Mouse (Mus musculus): ENCODE measurements around the gene Katnal1. TPM values are rescaled to one million over a fixed set of nuclear protein-coding genes. Genes with fewer than 3 reads are reported as not detected.

Gene Katnal1
- total and polyA plus RNA-seq, 2 experiments from 2014 or later = 8.4 to 21.1 TPM

DNA sequence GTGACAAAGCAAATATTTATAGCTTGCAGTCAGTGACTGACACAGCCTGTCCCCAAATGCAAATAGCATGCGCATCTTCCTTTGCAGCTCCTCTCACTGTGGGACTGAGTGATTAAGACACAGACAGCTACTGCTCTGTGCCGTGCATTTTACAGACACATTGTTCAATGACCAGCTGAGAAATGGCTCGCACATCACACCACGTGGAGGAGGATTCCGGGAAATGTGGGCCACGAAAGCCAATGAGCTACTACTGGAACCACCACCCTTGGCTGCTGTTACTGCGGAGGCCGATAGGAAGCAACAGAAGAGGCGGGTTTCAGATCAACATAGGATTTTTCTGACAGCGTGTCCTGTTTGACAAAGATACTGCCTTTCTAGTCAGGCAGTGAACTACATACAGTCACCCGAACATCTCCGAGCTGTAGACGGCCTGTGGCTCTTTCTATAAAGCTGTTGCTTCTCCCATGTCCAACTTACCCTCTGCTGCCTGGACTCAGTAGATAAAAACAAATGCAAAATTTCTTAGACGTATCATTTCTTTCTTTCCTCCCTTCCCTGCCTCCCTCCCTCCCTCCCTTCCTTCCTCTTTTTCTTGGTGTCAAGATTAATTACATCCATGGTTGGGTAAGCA lies 31.9 kb downstream of the Katnal1 start:
- H3K4me2 ChIP-seq (ENCODE audit: low read depth, low read length) = no peak overlapping the region
- 62% methylated on average over 14 of the region's 14 CpGs for WGBS
- H3K27ac ChIP-seq (ENCODE audit: low read depth) = 0 out of 2 replicates have a peak overlapping the region, but pooled peaks have one; percentile 36
- ATAC-seq (ENCODE audit: insufficient read depth, low read depth) (peak; percentile 57; the same call in 1 of the 2 replicates), DNase-seq (ENCODE audit: low spot score) (peak; percentile 56)
- no peaks in the 10 kb centered on the region for H3K27me3 ChIP-seq (ENCODE audit: control insufficient read depth, insufficient read depth, low read length)
- TF ChIP-seq CTCF (IDR thresholded peaks at IDR 0.05; ENCODE audit: low read depth) = no peak
- no peak for TF ChIP-seq EP300 (IDR thresholded peaks at IDR 0.05; ENCODE audit: low read depth)
- peaks cover 32% of the 10 kb centered on the region for H3K36me3 ChIP-seq (replicated peaks; ENCODE audit: control insufficient read depth, insufficient read depth, low read length)
- H3K9me3 ChIP-seq (replicated peaks; ENCODE audit: control insufficient read depth, low read length) = no peaks in the 10 kb centered on the region
- H3K9ac ChIP-seq (replicated peaks; ENCODE audit: low read depth, low read length) = no peak overlapping the region
- no peaks in the 10 kb centered on the region for H3K4me1 ChIP-seq (ENCODE audit: control insufficient read depth, insufficient read depth)
- no peak overlapping the region for H3K4me3 ChIP-seq (ENCODE audit: low read depth, low read length)

DNA sequence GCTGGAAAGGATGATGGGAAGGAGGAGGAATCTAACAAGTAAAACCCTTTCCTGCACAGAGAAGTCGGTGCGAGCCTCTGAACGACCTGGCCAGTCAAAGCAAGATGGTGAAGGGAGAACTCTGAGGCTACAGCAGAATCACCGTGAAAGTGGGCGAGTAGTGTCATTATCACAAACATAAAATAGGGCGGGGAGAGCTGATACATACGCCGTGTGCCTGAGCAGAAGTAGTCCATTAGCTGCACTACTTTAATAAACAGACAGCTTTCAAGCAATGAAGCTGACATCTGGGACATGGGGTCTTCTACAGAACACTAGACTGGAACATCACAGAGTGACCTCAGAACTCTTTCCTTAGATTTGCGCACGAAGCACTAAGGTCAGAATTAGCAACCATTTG lies 32.6 kb downstream of the Katnal1 start:
- ATAC-seq (ENCODE audit: insufficient read depth, low read depth) = no peak
- H3K36me3 ChIP-seq (replicated peaks; ENCODE audit: control insufficient read depth, insufficient read depth, low read length) = peaks cover 34% of the 10 kb centered on the region
- no peaks in the 10 kb centered on the region for H3K4me1 ChIP-seq (ENCODE audit: control insufficient read depth, insufficient read depth)
- 83% methylated on average over 10 of the region's 10 CpGs for WGBS
- H3K27ac ChIP-seq (ENCODE audit: low read depth) = no peak overlapping the region
- TF ChIP-seq EP300 (IDR thresholded peaks at IDR 0.05; ENCODE audit: low read depth) = no peak
- no peak for TF ChIP-seq CTCF (IDR thresholded peaks at IDR 0.05; ENCODE audit: low read depth)
- DNase-seq (ENCODE audit: low spot score) = no peak
- H3K9me3 ChIP-seq (replicated peaks; ENCODE audit: control insufficient read depth, low read length) = no peaks in the 10 kb centered on the region
- no peak overlapping the region for H3K4me2 ChIP-seq (ENCODE audit: low read depth, low read length)
- H3K4me3 ChIP-seq (ENCODE audit: low read depth, low read length) = no peak overlapping the region
- H3K9ac ChIP-seq (replicated peaks; ENCODE audit: low read depth, low read length) = no peak overlapping the region
- H3K27me3 ChIP-seq (ENCODE audit: control insufficient read depth, insufficient read depth, low read length) = no peaks in the 10 kb centered on the region

DNA sequence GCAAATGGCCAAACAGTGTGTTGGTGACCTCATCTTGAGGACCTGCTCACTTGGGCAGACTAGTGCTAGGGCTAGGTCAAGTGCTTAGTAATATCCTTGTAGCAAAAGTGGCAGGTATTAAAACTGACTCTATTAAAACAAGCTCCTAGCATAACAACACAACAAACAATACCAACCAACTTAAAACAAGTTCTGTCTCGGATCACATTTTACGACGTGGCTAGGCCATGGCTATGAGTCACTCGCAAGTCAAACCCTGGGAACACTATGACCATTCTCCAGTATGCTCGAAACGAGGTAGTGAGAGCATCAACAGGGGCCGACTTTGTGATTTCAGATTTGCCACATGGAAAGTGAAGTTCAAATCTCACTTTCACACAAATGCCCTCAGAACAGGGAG lies 33.3 kb downstream of the Katnal1 start:
- TF ChIP-seq CTCF (IDR thresholded peaks at IDR 0.05; ENCODE audit: low read depth) = no peak
- TF ChIP-seq EP300 (IDR thresholded peaks at IDR 0.05; ENCODE audit: low read depth) = no peak
- no peak overlapping the region for H3K27ac ChIP-seq (ENCODE audit: low read depth)
- no peak for DNase-seq (ENCODE audit: low spot score)
- no peak overlapping the region for H3K4me2 ChIP-seq (ENCODE audit: low read depth, low read length)
- no peak overlapping the region for H3K9ac ChIP-seq (replicated peaks; ENCODE audit: low read depth, low read length)
- H3K9me3 ChIP-seq (replicated peaks; ENCODE audit: control insufficient read depth, low read length) = no peaks in the 10 kb centered on the region
- WGBS = 90% methylated on average over 7 of the region's 7 CpGs
- H3K27me3 ChIP-seq (ENCODE audit: control insufficient read depth, insufficient read depth, low read length) = no peaks in the 10 kb centered on the region
- H3K4me3 ChIP-seq (ENCODE audit: low read depth, low read length) = no peak overlapping the region
- no peaks in the 10 kb centered on the region for H3K4me1 ChIP-seq (ENCODE audit: control insufficient read depth, insufficient read depth)
- H3K36me3 ChIP-seq (replicated peaks; ENCODE audit: control insufficient read depth, insufficient read depth, low read length) = peaks cover 35% of the 10 kb centered on the region
- no peak for ATAC-seq (ENCODE audit: insufficient read depth, low read depth)

DNA sequence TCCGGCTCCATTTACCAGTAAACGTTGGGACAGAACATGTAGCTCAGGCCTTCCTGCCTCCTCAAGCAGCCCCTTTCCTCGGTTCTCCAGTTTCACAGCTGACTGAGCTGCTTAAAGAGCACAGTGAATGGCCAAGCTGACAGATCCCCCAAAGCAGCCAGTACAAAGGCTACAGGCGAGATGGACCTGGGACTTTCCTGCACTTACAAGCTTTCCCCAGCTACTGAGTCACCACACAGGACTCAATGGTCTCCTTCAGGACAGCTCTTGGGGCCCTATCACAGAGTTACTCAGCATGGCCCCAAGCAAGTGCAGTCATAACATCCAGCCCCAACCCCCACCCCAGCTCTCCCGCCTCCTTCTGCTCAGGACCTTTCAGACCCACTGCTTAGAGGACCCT lies 34.1 kb downstream of the Katnal1 start:
- Histone ChIP-seq H3K4me3 (ENCODE audit: low read depth, low read length) (no peak overlapping the region), H3K27me3 (ENCODE audit: control insufficient read depth, insufficient read depth, low read length) (no peaks in the 10 kb centered on the region), H3K27ac (ENCODE audit: low read depth) (no peak overlapping the region), H3K4me1 (ENCODE audit: control insufficient read depth, insufficient read depth) (no peaks in the 10 kb centered on the region), H3K36me3 (replicated peaks; ENCODE audit: control insufficient read depth, insufficient read depth, low read length) (peaks cover 38% of the 10 kb centered on the region), H3K4me2 (ENCODE audit: low read depth, low read length) (no peak overlapping the region), H3K9ac (replicated peaks; ENCODE audit: low read depth, low read length) (no peak overlapping the region), H3K9me3 (replicated peaks; ENCODE audit: control insufficient read depth, low read length) (no peaks in the 10 kb centered on the region)
- WGBS = 71% methylated on average over 5 of the region's 5 CpGs
- ATAC-seq (ENCODE audit: insufficient read depth, low read depth) (no peak), DNase-seq (ENCODE audit: low spot score) (no peak)
- TF ChIP-seq EP300 (IDR thresholded peaks at IDR 0.05; ENCODE audit: low read depth) = no peak
- no peak for TF ChIP-seq CTCF (IDR thresholded peaks at IDR 0.05; ENCODE audit: low read depth)

DNA sequence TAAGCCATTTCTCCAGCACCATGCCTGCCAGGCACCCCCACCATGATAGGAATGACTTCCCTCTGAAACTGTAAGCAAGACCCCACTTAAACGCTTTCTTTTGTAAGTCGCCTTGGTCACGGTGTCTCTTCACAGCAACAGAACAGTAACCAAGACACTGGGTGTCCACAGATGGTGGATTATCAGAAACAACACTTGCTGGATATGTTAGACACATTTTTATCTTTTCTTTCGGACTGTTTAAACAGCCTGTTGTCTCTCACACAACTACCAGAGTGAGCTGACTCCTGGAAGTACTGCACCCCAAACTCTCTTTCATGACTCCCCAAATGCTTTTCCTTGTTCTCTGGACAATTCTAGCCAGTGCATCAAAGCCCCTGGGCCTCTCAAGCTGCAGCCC lies 38.9 kb downstream of the Katnal1 start:
- Histone ChIP-seq H3K4me3 (ENCODE audit: low read depth, low read length) (no peak overlapping the region), H3K4me2 (ENCODE audit: low read depth, low read length) (no peak overlapping the region), H3K27ac (ENCODE audit: low read depth) (no peak overlapping the region), H3K27me3 (ENCODE audit: control insufficient read depth, insufficient read depth, low read length) (no peaks in the 10 kb centered on the region), H3K9me3 (replicated peaks; ENCODE audit: control insufficient read depth, low read length) (no peaks in the 10 kb centered on the region), H3K4me1 (ENCODE audit: control insufficient read depth, insufficient read depth) (no peaks in the 10 kb centered on the region), H3K9ac (replicated peaks; ENCODE audit: low read depth, low read length) (no peak overlapping the region), H3K36me3 (replicated peaks; ENCODE audit: control insufficient read depth, insufficient read depth, low read length) (peaks cover 66% of the 10 kb centered on the region)
- TF ChIP-seq EP300 (IDR thresholded peaks at IDR 0.05; ENCODE audit: low read depth) (no peak), CTCF (IDR thresholded peaks at IDR 0.05; ENCODE audit: low read depth) (no peak)
- no peak for DNase-seq (ENCODE audit: low spot score)
- 96% methylated on average over 4 of the region's 4 CpGs for WGBS
- ATAC-seq (ENCODE audit: insufficient read depth, low read depth) = no peak

DNA sequence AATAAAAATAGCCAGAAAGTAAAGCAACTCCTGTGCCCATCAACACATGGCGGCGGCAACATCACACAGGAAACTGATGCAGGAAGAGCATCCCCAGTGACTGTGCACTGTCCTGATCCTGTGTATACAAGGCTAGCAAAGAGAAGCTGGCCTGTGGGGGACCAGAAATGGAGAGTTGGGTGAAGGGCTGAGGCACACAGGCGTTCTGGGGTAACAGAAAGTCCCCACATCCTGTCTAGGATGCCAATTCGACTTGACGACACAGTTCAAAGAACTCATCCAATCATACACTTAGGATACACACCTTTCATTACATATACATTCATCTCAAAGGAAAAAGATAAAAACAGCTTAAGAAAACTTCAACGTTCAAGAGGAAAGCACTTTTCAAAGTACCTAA lies 41.1 kb downstream of the Katnal1 start:
- H3K4me3 ChIP-seq (ENCODE audit: low read depth, low read length) = no peak overlapping the region
- H3K4me1 ChIP-seq (ENCODE audit: control insufficient read depth, insufficient read depth) = no peaks in the 10 kb centered on the region
- no peaks in the 10 kb centered on the region for H3K27me3 ChIP-seq (ENCODE audit: control insufficient read depth, insufficient read depth, low read length)
- no peak for ATAC-seq (ENCODE audit: insufficient read depth, low read depth)
- no peaks in the 10 kb centered on the region for H3K9me3 ChIP-seq (replicated peaks; ENCODE audit: control insufficient read depth, low read length)
- H3K36me3 ChIP-seq (replicated peaks; ENCODE audit: control insufficient read depth, insufficient read depth, low read length) = peaks cover 71% of the 10 kb centered on the region
- DNase-seq (ENCODE audit: low spot score) = no peak
- TF ChIP-seq EP300 (IDR thresholded peaks at IDR 0.05; ENCODE audit: low read depth) (no peak), CTCF (IDR thresholded peaks at IDR 0.05; ENCODE audit: low read depth) (no peak)
- no peak overlapping the region for H3K27ac ChIP-seq (ENCODE audit: low read depth)
- H3K4me2 ChIP-seq (ENCODE audit: low read depth, low read length) = no peak overlapping the region
- H3K9ac ChIP-seq (replicated peaks; ENCODE audit: low read depth, low read length) = no peak overlapping the region
- 83% methylated on average over 6 of the region's 6 CpGs for WGBS

All from heart, postnatal 0 days (tissue).